In genomic region chr1:151342311-151342710, GRCm38 (mm10) we compare ENCODE assay signal across 9 mouse cellular contexts. TPM values are rescaled to one million over a fixed set of nuclear protein-coding genes. Genes with fewer than 3 reads are reported as not detected.
DNase-seq lines count a peak whose midpoint lies in the region; ATAC-seq and TF ChIP-seq lines count a peak whose summit lies in the region.
"Had no signal": no experiment of that assay in that cellular context is flagged by ENCODE, and none has a peak within 500 bp of the region (broad histone marks: within the 10 kb centered on the region; RNA-seq: fewer than 3 reads in every experiment).

No protein-coding gene starts in this region.

- no peak for ATAC-seq in hindbrain, embryonic 14.5 days (ENCODE audit: low FRiP score)
- no peak for ATAC-seq in hindbrain, postnatal 0 days
- ATAC-seq in midbrain, embryonic 11.5 days (ENCODE audit: low FRiP score): no peak
- ATAC-seq in midbrain, postnatal 0 days (ENCODE audit: low FRiP score): no peak
- no peak for ATAC-seq in intestine, embryonic 14.5 days (replicated peaks; ENCODE audit: low FRiP score, low TSS enrichment, low read depth)

- no peak for DNase-seq in hindbrain, embryonic 14.5 days (ENCODE audit: low spot score)
- no peak for DNase-seq in hindbrain, postnatal 0 days (ENCODE audit: low spot score)
- DNase-seq in midbrain, embryonic 11.5 days (ENCODE audit: low spot score, missing footprints): peak; percentile 70
- DNase-seq in midbrain, postnatal 0 days (ENCODE audit: low spot score): no peak
- no peak for DNase-seq in intestine, embryonic 14.5 days (ENCODE audit: low spot score)
- DNase-seq in naive thymus-derived CD4-positive, alpha-beta T cell, adult 2 months (ENCODE audit: low read depth): peak; percentile 7
- no peak for DNase-seq in spleen, adult 12 weeks (ENCODE audit: low spot score)

- WGBS in hindbrain, embryonic 14.5 days: 67% methylated on average over 3 of the region's 3 CpGs
- WGBS in hindbrain, postnatal 0 days: 68% methylated on average over 3 of the region's 3 CpGs
- WGBS in midbrain, embryonic 11.5 days: 55% methylated on average over 3 of the region's 3 CpGs
- WGBS in midbrain, postnatal 0 days: 48% methylated on average over 3 of the region's 3 CpGs
- whole genome bisulfite sequencing in intestine, embryonic 14.5 days: 66% methylated on average over 3 of the region's 3 CpGs

- peaks cover 28% of the 10 kb centered on the region for H3K4me1 ChIP-seq in hindbrain, embryonic 14.5 days (replicated peaks; ENCODE audit: control insufficient read depth, insufficient read depth, low read length)
- H3K4me1 ChIP-seq in hindbrain, postnatal 0 days (ENCODE audit: insufficient read depth, low read length): peaks cover 12% of the 10 kb centered on the region
- peaks cover 19% of the 10 kb centered on the region for H3K4me1 ChIP-seq in midbrain, embryonic 11.5 days (ENCODE audit: control insufficient read depth, insufficient read depth, low read length)
- H3K4me1 ChIP-seq in midbrain, postnatal 0 days (ENCODE audit: insufficient read depth, low read length): peaks cover 5% of the 10 kb centered on the region; the same call in 1 of the 2 replicates
- H3K4me1 ChIP-seq in intestine, embryonic 14.5 days (replicated peaks; ENCODE audit: control insufficient read depth, insufficient read depth, low read length): peaks cover 20% of the 10 kb centered on the region

- no peak overlapping the region for H3K4me3 ChIP-seq in hindbrain, embryonic 14.5 days (replicated peaks; ENCODE audit: low read length)
- no peak overlapping the region for H3K4me3 ChIP-seq in hindbrain, postnatal 0 days (ENCODE audit: low read length)
- H3K4me3 ChIP-seq in midbrain, embryonic 11.5 days (ENCODE audit: low read depth, low read length): no peak overlapping the region
- H3K4me3 ChIP-seq in midbrain, postnatal 0 days (ENCODE audit: low read depth, low read length): no peak overlapping the region
- no peak overlapping the region for H3K4me3 ChIP-seq in intestine, embryonic 14.5 days (ENCODE audit: low read depth, low read length)

- H3K4me2 ChIP-seq in hindbrain, embryonic 14.5 days (replicated peaks): 0 out of 2 replicates have a peak overlapping the region, but pooled peaks have one; percentile 61
- no peak overlapping the region; the same call in 1 of the 2 replicates for H3K4me2 ChIP-seq in hindbrain, postnatal 0 days (ENCODE audit: low read depth, low read length)
- no peak overlapping the region for H3K4me2 ChIP-seq in midbrain, embryonic 11.5 days
- no peak overlapping the region for H3K4me2 ChIP-seq in midbrain, postnatal 0 days (ENCODE audit: low read depth, low read length, poor library complexity, severe bottlenecking)
- H3K4me2 ChIP-seq in intestine, embryonic 14.5 days (ENCODE audit: low read length): peak overlapping the region; percentile 74

- H3K9me3 ChIP-seq in hindbrain, embryonic 14.5 days (ENCODE audit: control insufficient read depth, low read length): no peaks in the 10 kb centered on the region
- H3K9me3 ChIP-seq in hindbrain, postnatal 0 days (ENCODE audit: low read length): no peaks in the 10 kb centered on the region
- H3K9me3 ChIP-seq in midbrain, embryonic 11.5 days (ENCODE audit: control insufficient read depth, low read length): no peaks in the 10 kb centered on the region
- no peaks in the 10 kb centered on the region for H3K9me3 ChIP-seq in midbrain, postnatal 0 days (ENCODE audit: low read length)
- no peaks in the 10 kb centered on the region for H3K9me3 ChIP-seq in intestine, embryonic 14.5 days (ENCODE audit: control insufficient read depth, low read length)
- H3K9me3 ChIP-seq: embryonic facial prominence, embryonic 13.5 days; hindbrain, embryonic 12.5 days had no signal

- H3K9ac ChIP-seq in hindbrain, embryonic 14.5 days: no peak overlapping the region
- H3K9ac ChIP-seq in hindbrain, postnatal 0 days (replicated peaks; ENCODE audit: low read length): no peak overlapping the region
- no peak overlapping the region for H3K9ac ChIP-seq in midbrain, embryonic 11.5 days (ENCODE audit: low read length)
- H3K9ac ChIP-seq in midbrain, postnatal 0 days (replicated peaks; ENCODE audit: low read length, poor library complexity, severe bottlenecking): no peak overlapping the region
- H3K9ac ChIP-seq in intestine, embryonic 14.5 days (ENCODE audit: low read length): no peak overlapping the region
- H3K9ac ChIP-seq: hindbrain, embryonic 12.5 days had no signal

- H3K27ac ChIP-seq in hindbrain, embryonic 14.5 days: no peak overlapping the region
- H3K27ac ChIP-seq in hindbrain, postnatal 0 days: no peak overlapping the region
- no peak overlapping the region for H3K27ac ChIP-seq in midbrain, embryonic 11.5 days (ENCODE audit: low read depth, low read length)
- no peak overlapping the region for H3K27ac ChIP-seq in midbrain, postnatal 0 days (ENCODE audit: low read depth, low read length)
- no peak overlapping the region for H3K27ac ChIP-seq in intestine, embryonic 14.5 days (ENCODE audit: low read depth)
- H3K27ac ChIP-seq: embryonic facial prominence, embryonic 13.5 days; hindbrain, embryonic 12.5 days had no signal

- H3K27me3 ChIP-seq in hindbrain, embryonic 14.5 days (ENCODE audit: control insufficient read depth, insufficient read depth, low read length): no peaks in the 10 kb centered on the region
- H3K27me3 ChIP-seq in hindbrain, postnatal 0 days (ENCODE audit: insufficient read depth, low read length): no peaks in the 10 kb centered on the region
- no peaks in the 10 kb centered on the region for H3K27me3 ChIP-seq in midbrain, embryonic 11.5 days (ENCODE audit: control insufficient read depth, insufficient read depth, low read length)
- no peaks in the 10 kb centered on the region for H3K27me3 ChIP-seq in midbrain, postnatal 0 days (ENCODE audit: insufficient read depth, low read length)
- no peaks in the 10 kb centered on the region for H3K27me3 ChIP-seq in intestine, embryonic 14.5 days (replicated peaks; ENCODE audit: control insufficient read depth, insufficient read depth, low read length)
- H3K27me3 ChIP-seq: embryonic facial prominence, embryonic 13.5 days; hindbrain, embryonic 12.5 days had no signal

- TF ChIP-seq CTCF in hindbrain, postnatal 0 days (IDR thresholded peaks at IDR 0.05; ENCODE audit: low read depth): no peak
- TF ChIP-seq CTCF in midbrain, postnatal 0 days (IDR thresholded peaks at IDR 0.05): no peak

- H3K36me3 ChIP-seq in hindbrain, embryonic 14.5 days (replicated peaks; ENCODE audit: control insufficient read depth, insufficient read depth): no peaks in the 10 kb centered on the region
- no peaks in the 10 kb centered on the region for H3K36me3 ChIP-seq in hindbrain, postnatal 0 days (ENCODE audit: insufficient read depth, low read length)
- no peaks in the 10 kb centered on the region for H3K36me3 ChIP-seq in midbrain, embryonic 11.5 days (ENCODE audit: control insufficient read depth, insufficient read depth, low read length)
- no peaks in the 10 kb centered on the region for H3K36me3 ChIP-seq in midbrain, postnatal 0 days (ENCODE audit: insufficient read depth, low read length)
- no peaks in the 10 kb centered on the region for H3K36me3 ChIP-seq in intestine, embryonic 14.5 days (ENCODE audit: control insufficient read depth, insufficient read depth, low read length)
- H3K36me3 ChIP-seq: embryonic facial prominence, embryonic 13.5 days; hindbrain, embryonic 12.5 days had no signal

RNA-seq across cellular contexts. Expression of gene Ivns1abp, which starts 2.0 kb away (rescaled TPM):
- 229 and 263 TPM in 2 replicates for polyA plus RNA-seq in hindbrain, embryonic 14.5 days (2014; fragmentation: Nextera tagmentation; extraction: Ambion mirVana)
- total RNA-seq in hindbrain, postnatal 0 days (2014; rRNA removed): 121 and 129 TPM in 2 replicates
- 140 and 143 TPM in 2 replicates for polyA plus RNA-seq in hindbrain, postnatal 0 days (2015; fragmentation: Nextera tagmentation; extraction: Ambion mirVana)
- polyA plus RNA-seq in midbrain, embryonic 11.5 days (2014; fragmentation: Nextera tagmentation; extraction: Ambion mirVana): 434 and 473 TPM in 2 replicates
- 164 and 176 TPM in 2 replicates for total RNA-seq in midbrain, postnatal 0 days (2014; rRNA removed)
- 167 and 169 TPM in 2 replicates for polyA plus RNA-seq in midbrain, postnatal 0 days (2015; fragmentation: Nextera tagmentation; extraction: Ambion mirVana)
- 298 and 319 TPM in 2 replicates for polyA plus RNA-seq in intestine, embryonic 14.5 days (2014; fragmentation: Nextera tagmentation; extraction: Ambion mirVana)

Comparison
In these comparisons a context has a peak if more than half of its experiments do, and no peak if none do; other contexts are left out.
1. DNase-seq: peak in midbrain, embryonic 11.5 days (single experiment) and naive thymus-derived CD4-positive, alpha-beta T cell, adult 2 months (single experiment); none in hindbrain, embryonic 14.5 days (single experiment), hindbrain, postnatal 0 days (single experiment), midbrain, postnatal 0 days (single experiment), intestine, embryonic 14.5 days (single experiment) and spleen, adult 12 weeks (single experiment).
2. H3K4me2 ChIP-seq: peak in hindbrain, embryonic 14.5 days (single experiment) and intestine, embryonic 14.5 days (single experiment); none in hindbrain, postnatal 0 days (single experiment), midbrain, embryonic 11.5 days (single experiment) and midbrain, postnatal 0 days (single experiment).